Mouse (Mus musculus): ENCODE results near the gene Exoc6. TPM values are rescaled to one million over a fixed set of nuclear protein-coding genes. Genes with fewer than 3 reads are reported as not detected.

The Exoc6 gene
- polyA plus RNA-seq, 1 experiment from 2014 or later = 18.9 TPM

GRCm38 (mm10) chr19:37726585-37726984 is 176.4 kb downstream of the Exoc6 start:
- WGBS = 90% methylated on average over 7 of the region's 7 CpGs
- Histone ChIP-seq H3K4me1 (replicated peaks) (no peaks in the 10 kb centered on the region), H3K4me2 (replicated peaks) (no peak overlapping the region), H3K9me3 (no peaks in the 10 kb centered on the region), H3K36me3 (no peaks in the 10 kb centered on the region), H3K27ac (no peak overlapping the region), H3K27me3 (replicated peaks) (no peaks in the 10 kb centered on the region), H3K9ac (no peak overlapping the region), H3K4me3 (replicated peaks) (no peak overlapping the region)
- no peak for ATAC-seq

- no peak for ATAC-seq
- Histone ChIP-seq H3K27me3 (replicated peaks) (no peaks in the 10 kb centered on the region), H3K4me1 (replicated peaks) (no peaks in the 10 kb centered on the region), H3K36me3 (no peaks in the 10 kb centered on the region), H3K4me3 (replicated peaks) (no peak overlapping the region), H3K9ac (no peak overlapping the region), H3K9me3 (no peaks in the 10 kb centered on the region), H3K4me2 (replicated peaks) (no peak overlapping the region), H3K27ac (no peak overlapping the region)
- 87% methylated on average over 2 of the region's 2 CpGs for WGBS
Observed at GRCm38 (mm10) chr19:37727366-37727765, 177.1 kb downstream of the Exoc6 start.

Other genes starting within 250 kb of the Exoc6 start
- gene Ide, start 212.6 kb upstream of the Exoc6 start, polyA plus RNA-seq (2015; fragmentation: Nextera tagmentation; extraction: Ambion mirVana) = 52.7 and 56.2 TPM in 2 replicates
- gene Kif11, start 174.0 kb upstream of the Exoc6 start, polyA plus RNA-seq (2015; fragmentation: Nextera tagmentation; extraction: Ambion mirVana) = 44.3 and 51.7 TPM in 2 replicates
- gene Hhex, start 115.6 kb upstream of the Exoc6 start, polyA plus RNA-seq (2015; fragmentation: Nextera tagmentation; extraction: Ambion mirVana) = 13.9 and 14.7 TPM in 2 replicates
- gene Cyp26c1, start 135.2 kb downstream of the Exoc6 start, polyA plus RNA-seq (2015; fragmentation: Nextera tagmentation; extraction: Ambion mirVana) = not detected in 2 replicates
- gene Cyp26a1, start 147.4 kb downstream of the Exoc6 start, polyA plus RNA-seq (2015; fragmentation: Nextera tagmentation; extraction: Ambion mirVana) = 1.7 and 1.8 TPM in 2 replicates